Mouse (Mus musculus) ovary, postnatal 36 days (tissue): ENCODE measurements at regions not wholly inside any gene's neighbourhood (a gene's known extent, or its start where the extent isn't known, plus 50 kb on each side); places are given as distances from the start of the nearest gene placed in this dataset.

Experiments
- DNase-seq: peaks from one replicate; pipeline ENCODE4 v3.0.0; 2022; ENCODE audit warnings: low spot score, mixed read lengths

- no peak for DNase-seq
These were observed 69.6 kb upstream of the Tdrd3 start for GRCm38 (mm10) chr14:87346812-87347211.

- DNase-seq: no peak
These were observed 67.6 kb upstream of the Tdrd3 start for GRCm38 (mm10) chr14:87348825-87349224.

DNA sequence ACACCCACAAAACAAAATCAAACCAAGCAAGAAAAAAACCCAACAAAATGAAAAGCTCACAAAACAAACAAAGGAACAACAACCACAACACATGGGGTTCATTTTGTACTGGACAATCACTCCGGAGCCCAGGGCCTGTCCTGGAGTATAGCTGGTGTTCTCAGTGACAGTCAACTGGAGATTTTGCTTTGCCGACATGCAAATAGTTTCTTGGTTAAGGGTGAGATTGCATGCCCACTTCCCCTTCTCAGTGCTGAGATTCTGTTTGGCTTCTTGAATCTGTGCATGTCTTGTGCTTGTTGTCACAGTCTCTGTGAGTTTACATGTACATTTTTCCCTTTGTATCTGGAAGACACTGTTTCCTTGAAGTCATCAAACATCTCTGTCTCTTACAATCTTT, 50.6 kb upstream of the Tdrd3 start:
- DNase-seq: no peak
